Mouse (Mus musculus) small intestine, adult 10 weeks (tissue): ENCODE data around the gene Nat8f4. TPM values are rescaled to one million over a fixed set of nuclear protein-coding genes. Genes with fewer than 3 reads are reported as not detected.

Experiments
- polyA plus RNA-seq: library from polyadenylated mRNA; stranded (reverse); fragments of 350-450 nt; fragmentation: Illumina TruSeq; extraction: RNeasy Lipid Tissue Mini Kit (QIAGEN cat#74804); gene quantifications from one replicate; pipeline ENCODE4 v1.2.3, GENCODE M21; 2014; ENCODE audit warnings: low replicate concordance

Gene Nat8f4
- polyA plus RNA-seq = 181 TPM

DNA sequence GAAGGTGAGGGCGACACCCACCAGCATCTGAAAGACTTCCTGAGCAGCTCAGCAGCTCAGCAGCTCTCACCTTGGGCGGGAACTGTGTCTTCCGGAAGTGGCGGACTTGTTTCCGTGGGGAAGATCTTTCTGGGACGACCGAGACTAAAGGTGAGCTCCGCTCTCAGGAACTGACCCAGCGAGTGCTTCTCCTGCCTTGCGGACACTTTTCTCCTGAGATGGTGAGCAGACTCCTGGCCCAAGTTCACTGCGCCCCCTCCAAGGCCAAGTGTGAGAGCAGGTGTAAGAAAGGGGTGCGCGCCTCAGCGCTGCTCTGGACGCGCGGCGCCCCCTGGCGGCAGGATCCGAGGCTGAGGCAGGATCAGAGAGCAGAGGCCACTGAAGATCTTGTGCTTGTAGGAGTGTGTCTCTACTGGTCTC is at the start of gene Nat8f4:
Gene Nat8f4 (minus strand): TSS at position 243 of the 420 bp plus-strand sequence.

DNA sequence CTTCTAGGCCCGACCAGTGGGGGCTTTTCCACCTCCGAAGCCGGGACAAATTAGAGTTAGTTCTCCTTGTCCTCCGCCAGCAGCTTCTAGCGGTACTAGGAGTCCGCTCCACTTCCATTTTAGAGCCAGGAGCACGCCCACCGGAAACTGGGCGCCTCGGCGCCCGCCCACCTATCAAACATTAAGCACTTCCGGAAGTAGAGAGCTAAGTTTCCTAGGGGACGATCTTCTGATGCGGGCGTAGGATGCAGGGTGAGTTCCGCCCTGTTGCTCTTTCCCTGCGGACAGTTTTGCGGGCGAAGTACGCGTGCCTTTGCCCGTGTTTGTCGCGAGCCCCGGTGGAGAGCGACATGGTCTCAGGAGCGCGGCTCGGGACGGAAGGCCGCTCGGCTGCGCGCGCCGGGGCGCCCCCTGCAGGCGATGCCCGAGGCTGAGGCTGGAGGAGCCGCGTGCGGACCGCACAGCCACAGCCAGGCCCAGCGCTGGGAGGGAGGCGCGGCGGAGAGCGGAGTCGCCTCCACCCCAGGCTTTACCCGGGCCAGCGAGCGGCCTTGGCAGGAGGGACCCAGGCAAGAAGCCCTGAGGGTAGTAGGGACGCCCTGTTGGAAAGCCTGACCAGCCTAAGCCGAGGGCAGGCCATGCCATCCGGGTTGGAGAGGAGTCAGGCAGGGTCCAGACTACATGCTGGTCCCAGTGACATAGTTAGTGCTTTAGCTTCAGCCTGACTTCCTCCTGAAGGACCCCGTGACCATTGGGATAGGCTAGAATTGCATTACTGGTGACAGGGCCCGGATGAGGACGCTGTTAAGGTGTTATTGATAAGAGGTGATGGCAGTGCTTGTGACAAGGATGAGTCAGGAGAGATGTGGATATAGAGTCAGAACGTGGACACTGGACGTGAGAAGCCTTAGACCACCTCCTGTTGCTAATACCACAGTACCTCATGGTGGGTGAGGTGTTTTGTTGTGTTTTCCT is 11.1 kb upstream of the Nat8f4 start, which contains the start of gene Nat8f1:
Gene Nat8f1 (minus strand): TSS at position 149 of the 975 bp plus-strand sequence.

DNA sequence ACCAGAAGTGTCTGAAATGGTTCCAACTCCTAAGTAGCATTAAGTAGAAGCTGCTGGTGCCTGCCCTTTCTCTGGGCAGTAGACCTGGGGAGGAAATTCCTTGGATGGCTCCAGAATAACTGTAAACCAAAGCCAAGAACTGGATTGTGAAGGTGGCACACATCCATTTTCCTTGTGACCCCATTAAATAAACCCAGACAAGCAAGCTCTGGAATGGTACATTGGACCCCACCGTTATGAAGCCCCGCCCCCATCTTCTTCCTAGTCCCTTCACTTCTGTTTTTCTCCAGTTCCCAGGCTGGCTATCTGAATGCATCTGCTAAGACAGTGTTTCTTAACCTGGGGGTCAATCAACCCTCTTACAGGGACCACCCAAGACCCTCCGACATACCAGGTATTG is 6.9 kb upstream of the Nat8f4 start, which contains the start of gene Tprkb:
Gene Tprkb (plus strand): TSS at position 279 of the 400 bp plus-strand sequence.

DNA sequence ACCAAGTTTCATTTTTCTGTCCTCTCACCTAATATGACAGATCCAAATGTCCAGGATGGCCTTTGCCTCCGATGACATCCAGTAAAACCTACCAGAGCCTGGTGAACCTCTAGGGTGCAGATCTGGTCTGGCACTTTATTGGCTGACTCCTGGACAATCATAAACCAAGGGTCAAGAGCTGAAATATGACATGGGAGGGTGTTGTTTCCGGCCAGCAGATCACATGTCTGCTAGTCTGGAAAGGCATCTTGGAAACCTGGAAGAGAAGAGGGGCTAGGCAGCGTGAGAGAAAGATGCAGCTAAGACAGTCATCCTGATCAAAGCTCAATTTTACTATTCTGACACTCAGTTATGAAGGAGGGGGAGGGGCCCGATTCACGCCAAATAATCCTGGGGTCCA is 35.7 kb downstream of the Nat8f4 start, which contains the start of gene Nat8f2:
Gene Nat8f2 (minus strand): TSS at position 153 of the 400 bp plus-strand sequence.

Other genes starting within 250 kb of the Nat8f4 start
- gene Nat8f7, start 191.7 kb downstream of the Nat8f4 start, polyA plus RNA-seq = not detected
- gene Nat8f3, start 139.1 kb downstream of the Nat8f4 start, polyA plus RNA-seq = 1.6 TPM
- gene Nat8f6, start 83.9 kb downstream of the Nat8f4 start, polyA plus RNA-seq = 3.6 TPM
- gene Nat8f5, start 83.9 kb downstream of the Nat8f4 start, polyA plus RNA-seq = 88.4 TPM
- 24.9 TPM for gene Nat8, start 72.8 kb downstream of the Nat8f4 start, polyA plus RNA-seq
- 11.9 TPM for gene Nat8f2, start 35.7 kb downstream of the Nat8f4 start, polyA plus RNA-seq
- 246 TPM for gene Tprkb, start 7.0 kb upstream of the Nat8f4 start, polyA plus RNA-seq
- gene Nat8f1, start 10.8 kb upstream of the Nat8f4 start, polyA plus RNA-seq = 1.3 TPM
- gene Dusp11, start 56.8 kb upstream of the Nat8f4 start, polyA plus RNA-seq = 234 TPM
- gene Figla, start 111.3 kb upstream of the Nat8f4 start, polyA plus RNA-seq = not detected
- gene Add2, start 123.8 kb upstream of the Nat8f4 start, polyA plus RNA-seq = 0.15 TPM